Mouse (Mus musculus) common myeloid progenitor, adult 5-6 weeks (primary cell): ENCODE measurements around the gene Mmp2. TPM values are rescaled to one million over a fixed set of nuclear protein-coding genes. Genes with fewer than 3 reads are reported as not detected.
"Not testable (repeated sequence)": the region's sequence is repeated elsewhere in the genome, so short reads cannot be mapped to it uniquely, and the experiment has no call there.

Source experiments
- ATAC-seq: replicated peaks from 2 replicates; pipeline ENCODE4 v1.8.0; 2016; ENCODE audit warnings: low read depth, mild to moderate bottlenecking, moderate TSS enrichment, inconsistent platforms; ENCODE audit not compliant: poor library complexity, severe bottlenecking
- total RNA-seq: library from RNA; stranded (forward); fragments of 200-1000, 187-1606 nt; gene quantifications from 2 replicates; pipeline ENCODE4 v1.2.3, GENCODE M21; 2017

Mmp2 gene
- total RNA-seq, 1 experiment from 2014 or later, result 2.3 TPM

GRCm38 (mm10) chr8:92892216-92892615 is 65.1 kb downstream of the Mmp2 start:
- not testable (repeated sequence) for ATAC-seq

GRCm38 (mm10) chr8:92893870-92894269 is 66.8 kb downstream of the Mmp2 start:
- ATAC-seq, result no peak

GRCm38 (mm10) chr8:92895053-92895452 is 68.0 kb downstream of the Mmp2 start:
- ATAC-seq, result no peak

- ATAC-seq, result no peak
Measured at GRCm38 (mm10) chr8:92896056-92896455, 69.0 kb downstream of the Mmp2 start.

- ATAC-seq, result no peak
Measured at GRCm38 (mm10) chr8:92896611-92897010, 69.5 kb downstream of the Mmp2 start.

GRCm38 (mm10) chr8:92897794-92898193 is 70.7 kb downstream of the Mmp2 start:
- peak; percentile 76 for ATAC-seq

- no peak for ATAC-seq
Measured at GRCm38 (mm10) chr8:92899590-92899989, 72.5 kb downstream of the Mmp2 start.

- ATAC-seq, result no peak
Measured at GRCm38 (mm10) chr8:92901107-92901506, 74.0 kb downstream of the Mmp2 start, which contains the start of gene Capns2. Gene Capns2, plus strand, starts transcription at chr8:92901407.

- no peak for ATAC-seq
Measured at GRCm38 (mm10) chr8:92902981-92903380, 75.9 kb downstream of the Mmp2 start.

Other genes with a start within 250 kb of the Mmp2 start
- not detected in 2 replicates for gene Irx6, start 153.0 kb upstream of the Mmp2 start, total RNA-seq
- 15.2 and 16.8 TPM in 2 replicates for gene Lpcat2, start 28.0 kb downstream of the Mmp2 start, total RNA-seq
- 1.4 and 1.9 TPM in 2 replicates for gene Capns2, start 74.1 kb downstream of the Mmp2 start, total RNA-seq
- not detected in 2 replicates for gene Slc6a2, start 132.8 kb downstream of the Mmp2 start, total RNA-seq
- not detected in 2 replicates for gene Ces1a, start 220.9 kb downstream of the Mmp2 start, total RNA-seq